Mouse (Mus musculus) myocyte (in vitro differentiated cells): ENCODE measurements around the gene Rab6a. TPM values are rescaled to one million over a fixed set of nuclear protein-coding genes. Genes with fewer than 3 reads are reported as not detected.

ENCODE experiments used
- H3K27me3 ChIP-seq: one replicate; pipeline ENCODE4 v1.6.1; 2011; ENCODE audit not compliant: control insufficient read depth, insufficient read depth, insufficient read length
- H3K36me3 ChIP-seq: one replicate; pipeline ENCODE4 v1.6.1; 2011; ENCODE audit not compliant: control insufficient read depth, insufficient read depth
- H3K4me2 ChIP-seq: one replicate; pipeline ENCODE4 v1.6.1; 2011; ENCODE audit warnings: low read depth, control low read depth
- H3K4me3 ChIP-seq: one replicate; pipeline ENCODE4 v1.5.1; 2011; ENCODE audit warnings: mild to moderate bottlenecking, control low read depth, moderate library complexity
- H3K79me2 ChIP-seq: one replicate; pipeline ENCODE4 v1.6.1; 2011; ENCODE audit not compliant: control insufficient read depth, insufficient read depth
- H3ac ChIP-seq: one replicate; pipeline ENCODE4 v1.6.1; 2011; ENCODE audit not compliant: control insufficient read depth, insufficient read length
- CEBPB ChIP-seq: IDR thresholded peaks from 2 replicates; pipeline ENCODE4 v1.6.1; 2011; ENCODE audit warnings: mild to moderate bottlenecking, moderate library complexity; ENCODE audit not compliant: poor library complexity, insufficient read depth, severe bottlenecking
- E2F4 ChIP-seq: IDR thresholded peaks from one replicate; pipeline ENCODE4 v1.6.1; 2011; ENCODE audit warnings: mild to moderate bottlenecking, control low read depth, moderate library complexity; ENCODE audit not compliant: insufficient read depth
- MAX ChIP-seq: IDR thresholded peaks from one replicate; pipeline ENCODE4 v1.6.1; 2011; ENCODE audit warnings: low read depth, mild to moderate bottlenecking, control low read depth
- MYOD1 ChIP-seq, 3 experiments: IDR thresholded peaks; one replicate each; pipeline ENCODE4 v1.6.1; 2011; ENCODE audit warnings: control low read depth in 2 of 3, low read depth in 2 of 3, mild to moderate bottlenecking in 2 of 3, moderate library complexity in 1 of 3; ENCODE audit not compliant: insufficient read length in 2 of 3, control insufficient read depth in 1 of 3
- MYOG ChIP-seq, 3 experiments: IDR thresholded peaks; one replicate each; pipeline ENCODE4 v1.6.1; 2011; ENCODE audit warnings: control low read depth in 2 of 3, low read depth in 2 of 3, mild to moderate bottlenecking in 2 of 3; ENCODE audit not compliant: insufficient read length in 2 of 3, control insufficient read depth in 1 of 3, insufficient read depth in 1 of 3
- POLR2A ChIP-seq: IDR thresholded peaks from one replicate; pipeline ENCODE4 v1.6.1; 2011; ENCODE audit warnings: low read depth, mild to moderate bottlenecking, control low read depth, moderate library complexity; ENCODE audit not compliant: insufficient read length
- POLR2AphosphoS2 ChIP-seq: IDR thresholded peaks from one replicate; pipeline ENCODE4 v1.6.1; 2011; ENCODE audit warnings: low read depth, control low read depth; ENCODE audit not compliant: insufficient read length
- REST ChIP-seq: IDR thresholded peaks from one replicate; pipeline ENCODE4 v1.6.1; 2011; ENCODE audit warnings: mild to moderate bottlenecking, control low read depth, moderate library complexity; ENCODE audit not compliant: insufficient read depth, insufficient read length
- SRF ChIP-seq: IDR thresholded peaks from one replicate; pipeline ENCODE4 v1.6.1; 2011; ENCODE audit warnings: low read depth; ENCODE audit not compliant: control insufficient read depth, insufficient read length
- TCF12 ChIP-seq: IDR thresholded peaks from one replicate; pipeline ENCODE4 v1.6.1; 2011; ENCODE audit warnings: mild to moderate bottlenecking, control low read depth; ENCODE audit not compliant: poor library complexity, insufficient read depth, severe bottlenecking
- TCF3 ChIP-seq: IDR thresholded peaks from one replicate; pipeline ENCODE4 v1.6.1; 2011; ENCODE audit warnings: low read depth, control low read depth; ENCODE audit not compliant: insufficient read length
- USF1 ChIP-seq: IDR thresholded peaks from one replicate; pipeline ENCODE4 v1.6.1; 2011; ENCODE audit warnings: low read depth, mild to moderate bottlenecking, control low read depth, moderate library complexity
- polyA plus RNA-seq: library from polyadenylated mRNA; unstranded; fragments of >200 nt; fragmentation: generic; extraction: Trizol; gene quantifications from one replicate; pipeline ENCODE4 v1.2.1, GENCODE M21; 2012; ENCODE audit warnings: missing spikeins

Rab6a gene
- polyA plus RNA-seq, 1 experiment, result 48.5 TPM

- H3K4me2 ChIP-seq, result no peak overlapping the region
- H3ac ChIP-seq, result no peak overlapping the region
- no peaks in the 10 kb centered on the region for H3K36me3 ChIP-seq
- TF ChIP-seq CEBPB (no peak), USF1 (no peak), MYOG (IDR thresholded peaks at IDR 0.05; ENCODE audit: control insufficient read depth in 1 of 3, insufficient read depth in 1 of 3, insufficient read length in 2 of 3, low read depth in 2 of 3) (no peak), POLR2A (no peak), SRF (no peak), REST (no peak), MAX (no peak), POLR2AphosphoS2 (no peak), TCF3 (no peak), E2F4 (no peak), MYOD1 (IDR thresholded peaks at IDR 0.05; ENCODE audit: control insufficient read depth in 1 of 3, insufficient read length in 2 of 3, low read depth in 2 of 3) (no peak), TCF12 (no peak)
- no peaks in the 10 kb centered on the region for H3K79me2 ChIP-seq
- no peaks in the 10 kb centered on the region for H3K27me3 ChIP-seq
- no peak overlapping the region for H3K4me3 ChIP-seq
Observed at GRCm38 (mm10) chr7:100653480-100654266, 46.5 kb downstream of the Rab6a start.

- no peaks in the 10 kb centered on the region for H3K79me2 ChIP-seq
- H3K27me3 ChIP-seq, result no peaks in the 10 kb centered on the region
- no peak overlapping the region for H3K4me2 ChIP-seq
- no peaks in the 10 kb centered on the region for H3K36me3 ChIP-seq
- no peak overlapping the region for H3K4me3 ChIP-seq
- TF ChIP-seq MYOD1 (IDR thresholded peaks at IDR 0.05; ENCODE audit: control insufficient read depth in 1 of 3, insufficient read length in 2 of 3, low read depth in 2 of 3) (no peak), MYOG (IDR thresholded peaks at IDR 0.05; ENCODE audit: control insufficient read depth in 1 of 3, insufficient read depth in 1 of 3, insufficient read length in 2 of 3, low read depth in 2 of 3) (no peak), E2F4 (no peak), POLR2AphosphoS2 (no peak), MAX (no peak), USF1 (no peak), TCF12 (no peak), TCF3 (no peak), CEBPB (no peak), POLR2A (no peak)
- no peak overlapping the region for H3ac ChIP-seq
Observed at GRCm38 (mm10) chr7:100654441-100654840, 47.2 kb downstream of the Rab6a start.

DNA sequence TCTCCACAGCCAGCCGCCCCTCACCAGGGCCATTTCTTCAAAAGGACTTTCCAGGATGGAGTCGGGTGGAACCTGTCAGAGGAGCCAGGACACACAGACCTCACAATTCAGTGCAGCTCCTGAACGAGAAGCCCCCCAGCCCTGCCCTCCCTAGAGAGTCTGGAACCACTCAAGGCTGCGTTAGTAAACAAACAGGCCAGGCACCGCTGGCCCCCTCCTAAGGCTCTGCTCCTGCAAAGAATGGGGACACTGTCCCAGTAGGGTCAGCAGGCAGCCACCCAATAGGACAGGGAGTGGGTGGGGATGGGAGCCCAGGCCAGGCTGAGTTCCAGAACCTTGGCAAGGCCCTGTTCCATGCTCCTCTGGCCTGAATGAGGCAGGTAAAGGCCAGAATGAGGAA is 49.5 kb downstream of the Rab6a start:
- no peak for TF ChIP-seq TCF3
- TF ChIP-seq POLR2A, result no peak
- TF ChIP-seq POLR2AphosphoS2, result no peak
- TF ChIP-seq CEBPB, result no peak
- TF ChIP-seq MAX, result no peak
- no peak for TF ChIP-seq MYOD1 (IDR thresholded peaks at IDR 0.05; ENCODE audit: control insufficient read depth in 1 of 3, insufficient read length in 2 of 3, low read depth in 2 of 3)
- TF ChIP-seq SRF, result no peak
- no peak for TF ChIP-seq USF1
- TF ChIP-seq E2F4, result no peak
- no peak for TF ChIP-seq MYOG (IDR thresholded peaks at IDR 0.05; ENCODE audit: control insufficient read depth in 1 of 3, insufficient read depth in 1 of 3, insufficient read length in 2 of 3, low read depth in 2 of 3)
- no peak for TF ChIP-seq REST
- no peak for TF ChIP-seq TCF12
- no peaks in the 10 kb centered on the region for H3K79me2 ChIP-seq

DNA sequence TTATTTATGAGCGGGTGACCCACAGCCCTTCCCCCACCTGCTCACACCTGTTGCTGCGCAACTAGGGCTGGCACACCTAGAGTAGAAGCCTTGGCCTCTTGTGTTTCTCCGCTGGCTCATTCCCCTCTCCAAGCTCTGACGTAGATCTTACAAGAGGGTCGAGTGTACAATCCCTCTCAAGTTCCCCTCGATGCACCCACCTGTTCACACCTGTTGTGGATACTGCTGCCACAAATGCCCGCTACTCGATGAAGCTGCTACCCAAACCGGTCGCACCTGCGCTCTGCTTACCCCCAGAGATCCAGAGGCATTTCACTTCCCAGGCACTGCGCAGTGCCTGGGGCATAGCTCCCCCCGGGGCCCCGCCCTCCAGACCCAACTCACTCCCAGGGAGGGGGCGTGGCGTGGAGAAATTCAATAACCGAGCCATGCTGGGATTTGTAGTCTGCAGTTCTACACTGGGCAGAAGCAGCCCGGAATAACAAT is 50.9 kb downstream of the Rab6a start:
- Histone ChIP-seq H3K36me3 (no peaks in the 10 kb centered on the region), H3K27me3 (no peaks in the 10 kb centered on the region), H3K4me2 (no peak overlapping the region), H3K79me2 (no peaks in the 10 kb centered on the region), H3K4me3 (no peak overlapping the region), H3ac (no peak overlapping the region)
- TF ChIP-seq CEBPB, result no peak

More for the DNA sequence above, 49.5 kb downstream of the Rab6a start:
- no peaks in the 10 kb centered on the region for H3K27me3 ChIP-seq
- H3K4me3 ChIP-seq, result no peak overlapping the region
- no peaks in the 10 kb centered on the region for H3K36me3 ChIP-seq
- no peak overlapping the region for H3K4me2 ChIP-seq
- H3ac ChIP-seq, result no peak overlapping the region

DNA sequence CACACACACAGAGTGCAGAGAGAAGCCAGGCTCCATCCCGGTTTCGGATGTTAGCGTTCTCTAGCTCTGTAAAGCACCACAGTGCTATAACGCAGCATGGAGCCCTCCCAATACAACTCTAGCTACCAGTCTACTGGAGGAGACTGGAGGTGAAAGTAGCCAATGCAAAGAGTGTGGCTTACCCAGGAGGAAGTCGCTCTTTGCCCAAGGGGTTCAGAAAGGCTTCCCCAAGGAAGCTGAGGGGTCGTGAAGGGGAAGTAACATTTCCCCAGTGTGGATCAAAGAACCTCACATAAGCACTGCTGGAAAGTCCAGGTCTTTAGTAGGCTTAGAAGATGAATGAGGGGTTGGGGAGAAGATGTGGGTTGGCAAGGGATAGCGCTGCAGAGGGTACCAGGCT is 54.1 kb downstream of the Rab6a start:
- no peaks in the 10 kb centered on the region for H3K79me2 ChIP-seq
- TF ChIP-seq POLR2AphosphoS2, result no peak
- no peak for TF ChIP-seq CEBPB
- TF ChIP-seq MAX, result no peak
- no peak for TF ChIP-seq POLR2A
- TF ChIP-seq SRF, result no peak
- TF ChIP-seq MYOD1 (IDR thresholded peaks at IDR 0.05; ENCODE audit: control insufficient read depth in 1 of 3, insufficient read length in 2 of 3, low read depth in 2 of 3), result no peak
- TF ChIP-seq MYOG (IDR thresholded peaks at IDR 0.05; ENCODE audit: control insufficient read depth in 1 of 3, insufficient read depth in 1 of 3, insufficient read length in 2 of 3, low read depth in 2 of 3), result no peak
- TF ChIP-seq REST, result no peak
- no peak for TF ChIP-seq USF1

More for the DNA sequence above, 54.1 kb downstream of the Rab6a start:
- no peak overlapping the region for H3K4me3 ChIP-seq
- no peak overlapping the region for H3ac ChIP-seq
- H3K27me3 ChIP-seq, result no peaks in the 10 kb centered on the region
- H3K4me2 ChIP-seq, result no peak overlapping the region
- no peaks in the 10 kb centered on the region for H3K36me3 ChIP-seq
